Mouse (Mus musculus): ENCODE data around the gene Magi2. TPM values are rescaled to one million over a fixed set of nuclear protein-coding genes. Genes with fewer than 3 reads are reported as not detected.
A peak's percentile ranks its signal among the peaks of the same experiment; 100 is the strongest.

The Magi2 gene
- polyA plus RNA-seq, 1 experiment from 2014 or later: 2.4 TPM

- no peak for TF ChIP-seq CTCF (IDR thresholded peaks at IDR 0.05)
- no peaks in the 10 kb centered on the region for H3K27me3 ChIP-seq
- no peak for ATAC-seq
- DNase-seq (ENCODE audit: low read depth, low spot score): no peak
- in situ Hi-C loops (cut with MboI; ENCODE audit: low pct_unique_long_range_greater_than_20kb): no loop called here
- ChIA-PET CTCF (interaction anchor here (0.7 kb wide), 1 partner anchor 12 kb away, joined by 3 read pairs; no protein-coding TSS in a partner anchor), POLR2A (no interaction called here)
Observed at GRCm38 (mm10) chr5:20678573-20678972, 1451.7 kb downstream of the Magi2 start.

GRCm38 (mm10) chr5:20679920-20680319 lies 1453.1 kb downstream of the Magi2 start:
- ChIA-PET POLR2A (no interaction called here), CTCF (interaction anchor here (0.8 kb wide), 1 partner anchor 10 kb away, joined by 3 read pairs; no protein-coding TSS in a partner anchor)
- DNase-seq (ENCODE audit: low read depth, low spot score): no peak
- in situ Hi-C loops (cut with MboI; ENCODE audit: low pct_unique_long_range_greater_than_20kb): no loop called here
- TF ChIP-seq CTCF (IDR thresholded peaks at IDR 0.05): no peak
- no peak for ATAC-seq
- H3K27me3 ChIP-seq: no peaks in the 10 kb centered on the region

GRCm38 (mm10) chr5:20680833-20681530 lies 1454.1 kb downstream of the Magi2 start:
- no peak for TF ChIP-seq CTCF (IDR thresholded peaks at IDR 0.05)
- in situ Hi-C loops (cut with MboI; ENCODE audit: low pct_unique_long_range_greater_than_20kb): no loop called here
- DNase-seq (ENCODE audit: low read depth, low spot score): no peak
- POLR2A ChIA-PET: no interaction called here
- no peak for ATAC-seq
- CTCF ChIA-PET: no interaction called here
- no peaks in the 10 kb centered on the region for H3K27me3 ChIP-seq

DNA sequence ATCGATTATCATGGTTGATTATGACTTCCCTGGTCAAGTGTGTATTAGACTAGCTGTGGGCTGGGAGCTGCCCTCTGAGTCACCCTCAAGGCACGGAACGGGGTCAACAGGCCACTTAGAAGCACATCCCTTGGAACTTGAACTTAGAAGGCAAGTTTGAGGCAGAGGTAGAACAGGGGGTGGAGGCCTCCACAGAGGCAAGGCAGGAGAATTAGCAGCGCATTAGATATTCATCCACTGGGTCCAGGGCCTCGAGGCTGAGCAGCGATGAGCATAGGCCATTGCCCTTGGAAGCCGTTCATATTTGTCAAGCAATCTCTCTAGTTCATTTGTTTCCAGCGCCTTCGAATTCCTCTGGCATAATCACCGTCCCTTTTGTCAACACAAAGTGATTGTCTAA lies 1454.8 kb downstream of the Magi2 start:
- ChIA-PET CTCF (no interaction called here), POLR2A (no interaction called here)
- ATAC-seq: no peak
- no peak for TF ChIP-seq CTCF (IDR thresholded peaks at IDR 0.05)
- in situ Hi-C loops (cut with MboI; ENCODE audit: low pct_unique_long_range_greater_than_20kb): no loop called here
- no peak for DNase-seq (ENCODE audit: low read depth, low spot score)
- peaks cover 1% of the 10 kb centered on the region for H3K27me3 ChIP-seq

DNA sequence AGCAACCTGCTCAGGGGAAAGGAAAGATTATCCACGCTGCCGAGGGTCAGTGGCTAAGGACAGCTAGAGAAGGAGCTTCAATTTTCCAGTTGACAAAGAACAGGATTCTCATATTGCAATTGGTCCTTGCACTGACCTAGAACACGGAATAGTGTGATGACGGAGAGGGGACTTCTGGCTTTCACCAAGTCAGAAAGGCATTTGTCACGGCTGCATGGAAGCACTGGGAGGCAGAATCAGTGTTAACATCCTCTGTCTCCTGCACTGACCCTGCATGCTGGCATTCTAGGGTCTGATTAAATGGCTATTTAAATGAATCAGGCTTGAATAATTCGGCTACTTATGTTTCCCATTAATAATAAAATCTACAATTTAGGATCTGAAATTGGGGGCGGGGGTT lies 1455.4 kb downstream of the Magi2 start:
- no peak for ATAC-seq
- TF ChIP-seq CTCF (IDR thresholded peaks at IDR 0.05): no peak
- in situ Hi-C loops (cut with MboI; ENCODE audit: low pct_unique_long_range_greater_than_20kb): no loop called here
- POLR2A ChIA-PET: no interaction called here
- CTCF ChIA-PET: no interaction called here
- peaks cover 2% of the 10 kb centered on the region for H3K27me3 ChIP-seq
- no peak for DNase-seq (ENCODE audit: low read depth, low spot score)

- ATAC-seq (no peak), DNase-seq (ENCODE audit: low read depth, low spot score) (no peak)
- ChIA-PET POLR2A (no interaction called here), CTCF (no interaction called here)
- H3K27me3 ChIP-seq: peaks cover 2% of the 10 kb centered on the region
- no peak for TF ChIP-seq CTCF (IDR thresholded peaks at IDR 0.05)
- in situ Hi-C loops (cut with MboI; ENCODE audit: low pct_unique_long_range_greater_than_20kb): no loop called here
Observed at GRCm38 (mm10) chr5:20684112-20684511, 1457.3 kb downstream of the Magi2 start.

- ATAC-seq (no peak), DNase-seq (ENCODE audit: low read depth, low spot score) (no peak)
- TF ChIP-seq CTCF (IDR thresholded peaks at IDR 0.05): no peak
- H3K27me3 ChIP-seq: no peaks in the 10 kb centered on the region
- CTCF ChIA-PET: no interaction called here
- POLR2A ChIA-PET: no interaction called here
- in situ Hi-C loops (cut with MboI; ENCODE audit: low pct_unique_long_range_greater_than_20kb): no loop called here
Observed at GRCm38 (mm10) chr5:20692230-20692629, 1465.4 kb downstream of the Magi2 start.

GRCm38 (mm10) chr5:20699116-20699515 lies 1472.3 kb downstream of the Magi2 start:
- in situ Hi-C loops (cut with MboI; ENCODE audit: low pct_unique_long_range_greater_than_20kb): no loop called here
- ATAC-seq: no peak
- no peak for TF ChIP-seq CTCF (IDR thresholded peaks at IDR 0.05)
- H3K27me3 ChIP-seq: no peaks in the 10 kb centered on the region
- no peak for DNase-seq (ENCODE audit: low read depth, low spot score)
- POLR2A ChIA-PET: interaction anchor here (0.5 kb wide), 1 partner anchor 48 kb away, joined by 4 read pairs; no protein-coding TSS in a partner anchor
- CTCF ChIA-PET: interaction anchor here (1.2 to 1.5 kb wide), 2 partner anchors 9 to 11 kb away, joined by 3 to 4 read pairs; no protein-coding TSS in a partner anchor

GRCm38 (mm10) chr5:20701483-20702421 lies 1474.9 kb downstream of the Magi2 start:
- TF ChIP-seq CTCF (IDR thresholded peaks at IDR 0.05): peak; percentile 88
- in situ Hi-C loops (cut with MboI; ENCODE audit: low pct_unique_long_range_greater_than_20kb): loop anchor here (5.0 to 10.0 kb wide), 3 partner anchors 183 to 1177 kb away; partner anchors contain the start of genes Phtf2 and Tmem60

GRCm38 (mm10) chr5:20702480-20703303 lies 1475.9 kb downstream of the Magi2 start:
- ATAC-seq (peak; percentile 5), DNase-seq (ENCODE audit: low read depth, low spot score) (peak; percentile 20)
- in situ Hi-C loops (cut with MboI; ENCODE audit: low pct_unique_long_range_greater_than_20kb): loop anchor here (5.0 to 10.0 kb wide), 3 partner anchors 182 to 1178 kb away; partner anchors contain the start of genes Phtf2 and Tmem60
- POLR2A ChIA-PET: interaction anchor here (0.8 kb wide), 1 partner anchor 232 kb away, joined by 3 read pairs; no protein-coding TSS in a partner anchor
- CTCF ChIA-PET: interaction anchor here (0.7 to 1.5 kb wide), 7 partner anchors 13 to 1181 kb away, joined by 3 to 4 read pairs (median 3); no protein-coding TSS in a partner anchor
- TF ChIP-seq CTCF (IDR thresholded peaks at IDR 0.05): peak; percentile 35
- H3K27me3 ChIP-seq: no peaks in the 10 kb centered on the region

More at GRCm38 (mm10) chr5:20701483-20702421, 1474.9 kb downstream of the Magi2 start:
- DNase-seq (ENCODE audit: low read depth, low spot score) (peak; percentile 57), ATAC-seq (peak; percentile 98)
- ChIA-PET POLR2A (interaction anchor here (0.7 kb wide), 2 partner anchors 25 to 88 kb away, joined by 4 to 5 read pairs; no protein-coding TSS in a partner anchor), CTCF (interaction anchor here (0.7 to 1.9 kb wide), 6 partner anchors 68 to 1180 kb away, joined by 3 to 6 read pairs (median 3); no protein-coding TSS in a partner anchor)
- H3K27me3 ChIP-seq: no peaks in the 10 kb centered on the region

All from Patski (cell line).